ENCODE assay signal across 8 mouse cellular contexts in genomic region chr11:3761339-3761738, GRCm38 (mm10).
A peak's percentile ranks its signal among the peaks of the same experiment; 100 is the strongest.
DNase-seq lines count a peak whose midpoint lies in the region; ATAC-seq and TF ChIP-seq lines count a peak whose summit lies in the region.

No protein-coding gene starts in this region.

- ATAC-seq in heart, embryonic 15.5 days (replicated peaks; ENCODE audit: insufficient number of reproducible peaks, insufficient read depth, low FRiP score, low read depth), result no peak
- ATAC-seq in forebrain, postnatal 0 days, result 0 out of 2 replicates have a peak, but pooled peaks have one; percentile 10
- no peak for ATAC-seq in midbrain, embryonic 12.5 days (ENCODE audit: low FRiP score, low read depth)
- no peak for ATAC-seq in erythroid progenitor cell, adult 5-6 weeks (replicated peaks; ENCODE audit: low FRiP score, poor library complexity, severe bottlenecking)

- 13% methylated on average over 11 of the region's 11 CpGs for WGBS in heart, embryonic 15.5 days
- WGBS in forebrain, postnatal 0 days, result 14% methylated on average over 11 of the region's 11 CpGs
- 12% methylated on average over 11 of the region's 11 CpGs for WGBS in midbrain, embryonic 12.5 days

- H3K4me1 ChIP-seq in heart, embryonic 15.5 days (replicated peaks), result peaks cover 9% of the 10 kb centered on the region
- no peaks in the 10 kb centered on the region for H3K4me1 ChIP-seq in forebrain, postnatal 0 days (ENCODE audit: insufficient read depth)
- peaks cover 9% of the 10 kb centered on the region for H3K4me1 ChIP-seq in midbrain, embryonic 12.5 days

- 0 out of 2 replicates have a peak overlapping the region, but pooled peaks have one; percentile 52 for H3K9ac ChIP-seq in heart, embryonic 15.5 days
- peak overlapping the region; percentile 74 for H3K9ac ChIP-seq in forebrain, postnatal 0 days
- H3K9ac ChIP-seq in midbrain, embryonic 12.5 days (replicated peaks), result peak overlapping the region; percentile 66

- no peak; the same call in 1 of the 2 replicates for TF ChIP-seq CTCF in forebrain, postnatal 0 days (IDR thresholded peaks at IDR 0.05; ENCODE audit: low read depth)

- H3K27me3 ChIP-seq in heart, embryonic 15.5 days, result peaks cover 65% of the 10 kb centered on the region
- no peaks in the 10 kb centered on the region; the same call in 1 of the 2 replicates for H3K27me3 ChIP-seq in forebrain, postnatal 0 days (ENCODE audit: insufficient read depth, low read length)
- peaks cover 50% of the 10 kb centered on the region for H3K27me3 ChIP-seq in midbrain, embryonic 12.5 days

- DNase-seq in heart, postnatal 4 days, result no peak
- peak; percentile 57 for DNase-seq in brain, adult 2 months (ENCODE audit: low read depth, low spot score)
- DNase-seq in forebrain, postnatal 0 days, result peak; percentile 40
- DNase-seq in layer of hippocampus, adult 9-11 months, result no peak
- no peak for DNase-seq in urinary bladder, adult 18-20 months (ENCODE audit: low spot score in 2 of 2)

- H3K36me3 ChIP-seq in heart, embryonic 15.5 days, result no peaks in the 10 kb centered on the region
- no peaks in the 10 kb centered on the region for H3K36me3 ChIP-seq in forebrain, postnatal 0 days (ENCODE audit: insufficient read depth)
- H3K36me3 ChIP-seq in midbrain, embryonic 12.5 days, result no peaks in the 10 kb centered on the region

- H3K4me2 ChIP-seq in heart, embryonic 15.5 days, result peak overlapping the region; percentile 95
- H3K4me2 ChIP-seq in forebrain, postnatal 0 days (ENCODE audit: low read depth), result peak overlapping the region; percentile 95
- H3K4me2 ChIP-seq in midbrain, embryonic 12.5 days (replicated peaks), result peak overlapping the region; percentile 93

- peak overlapping the region; percentile 58 for H3K4me3 ChIP-seq in heart, embryonic 15.5 days
- peak overlapping the region; percentile 70 for H3K4me3 ChIP-seq in forebrain, postnatal 0 days (ENCODE audit: low read depth, low read length)
- H3K4me3 ChIP-seq in midbrain, embryonic 12.5 days, result peak overlapping the region; percentile 64

- no peaks in the 10 kb centered on the region for H3K9me3 ChIP-seq in heart, embryonic 15.5 days (replicated peaks)
- H3K9me3 ChIP-seq in forebrain, postnatal 0 days (ENCODE audit: low read length), result no peaks in the 10 kb centered on the region
- no peaks in the 10 kb centered on the region for H3K9me3 ChIP-seq in midbrain, embryonic 12.5 days

- no peak overlapping the region for H3K27ac ChIP-seq in heart, embryonic 15.5 days
- H3K27ac ChIP-seq in forebrain, postnatal 0 days (ENCODE audit: low read depth, low read length), result no peak overlapping the region
- no peak overlapping the region for H3K27ac ChIP-seq in midbrain, embryonic 12.5 days (replicated peaks)

Comparison
In these comparisons a context has a peak if more than half of its experiments do, and no peak if none do; other contexts are left out.
1. DNase-seq: peak in brain, adult 2 months (single experiment) and forebrain, postnatal 0 days (single experiment); none in heart, postnatal 4 days (single experiment), layer of hippocampus, adult 9-11 months (single experiment) and urinary bladder, adult 18-20 months (0 of 2).
2. Peak in every context shown above with its lines, with median percentiles within 50 percentile points of each other: H3K4me2 ChIP-seq, H3K4me3 ChIP-seq and H3K9ac ChIP-seq.